23 mouse cellular contexts compared by ENCODE assay signal in the genomic region with DNA sequence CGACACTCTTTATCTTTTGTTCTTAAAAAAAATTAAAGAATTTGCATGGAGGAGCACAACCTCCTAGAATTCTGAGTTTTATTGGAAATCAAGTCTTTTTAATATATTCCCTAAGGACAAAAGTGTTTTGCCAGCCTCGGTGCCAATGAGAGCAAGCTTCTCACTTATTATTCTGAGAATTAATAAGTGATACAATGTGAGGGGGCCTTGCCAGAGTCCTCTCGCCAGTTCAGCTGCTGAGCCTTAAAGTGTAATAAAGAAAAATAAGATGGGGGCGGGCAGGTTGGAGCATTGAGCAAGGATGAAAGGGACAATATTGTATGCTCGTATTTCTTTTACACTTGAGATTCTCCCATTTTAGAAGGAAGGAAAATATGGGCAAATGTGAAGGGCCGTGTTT.
DNase-seq lines count a peak whose midpoint lies in the region; ATAC-seq and TF ChIP-seq lines count a peak whose summit lies in the region.
"Had no signal": no experiment of that assay in that cellular context is flagged by ENCODE, and none has a peak within 500 bp of the region (broad histone marks: within the 10 kb centered on the region; RNA-seq: fewer than 3 reads in every experiment).

No protein-coding gene starts in this region.

- no peaks in the 10 kb centered on the region for H3K27me3 ChIP-seq in forebrain, embryonic 10.5 days (ENCODE audit: poor library complexity, severe bottlenecking)
- no peaks in the 10 kb centered on the region for H3K27me3 ChIP-seq in forebrain, embryonic 13.5 days
- H3K27me3 ChIP-seq in forebrain, postnatal 0 days (ENCODE audit: insufficient read depth, low read length): no peaks in the 10 kb centered on the region
- H3K27me3 ChIP-seq in forebrain, embryonic 15.5 days: no peaks in the 10 kb centered on the region
- no peaks in the 10 kb centered on the region for H3K27me3 ChIP-seq in midbrain, embryonic 14.5 days (ENCODE audit: control insufficient read depth, insufficient read depth, low read length)
- H3K27me3 ChIP-seq in midbrain, postnatal 0 days (ENCODE audit: insufficient read depth, low read length): no peaks in the 10 kb centered on the region
- H3K27me3 ChIP-seq in embryonic facial prominence, embryonic 14.5 days (replicated peaks; ENCODE audit: control insufficient read depth, insufficient read depth, low read length): no peaks in the 10 kb centered on the region
- H3K27me3 ChIP-seq in kidney, embryonic 14.5 days (ENCODE audit: control insufficient read depth, insufficient read depth, low read length): no peaks in the 10 kb centered on the region
- H3K27me3 ChIP-seq: CH12.LX; hindbrain, embryonic 12.5 days; hindbrain, embryonic 15.5 days had no signal

- WGBS in forebrain, embryonic 10.5 days: 70% methylated on average over 6 of the region's 6 CpGs
- WGBS in forebrain, embryonic 13.5 days: 30% methylated on average over 6 of the region's 6 CpGs
- WGBS in forebrain, postnatal 0 days: 32% methylated on average over 6 of the region's 6 CpGs
- 28% methylated on average over 6 of the region's 6 CpGs for WGBS in forebrain, embryonic 15.5 days
- WGBS in midbrain, embryonic 14.5 days: 43% methylated on average over 6 of the region's 6 CpGs
- WGBS in midbrain, postnatal 0 days: 46% methylated on average over 6 of the region's 6 CpGs
- WGBS in embryonic facial prominence, embryonic 14.5 days: 42% methylated on average over 6 of the region's 6 CpGs
- 65% methylated on average over 6 of the region's 6 CpGs for WGBS in kidney, embryonic 14.5 days

- no peak for TF ChIP-seq CTCF in forebrain, postnatal 0 days (IDR thresholded peaks at IDR 0.05; ENCODE audit: low read depth)
- no peak for TF ChIP-seq CTCF in midbrain, postnatal 0 days (IDR thresholded peaks at IDR 0.05)

- no peak overlapping the region for H3K4me2 ChIP-seq in forebrain, embryonic 13.5 days
- H3K4me2 ChIP-seq in forebrain, postnatal 0 days (ENCODE audit: low read depth): no peak overlapping the region
- no peak overlapping the region for H3K4me2 ChIP-seq in forebrain, embryonic 15.5 days (replicated peaks)
- H3K4me2 ChIP-seq in midbrain, embryonic 14.5 days (ENCODE audit: low read length): no peak overlapping the region
- H3K4me2 ChIP-seq in midbrain, postnatal 0 days (ENCODE audit: low read depth, low read length, poor library complexity, severe bottlenecking): no peak overlapping the region
- no peak overlapping the region for H3K4me2 ChIP-seq in embryonic facial prominence, embryonic 14.5 days (ENCODE audit: low read depth, low read length)
- H3K4me2 ChIP-seq in kidney, embryonic 14.5 days (replicated peaks; ENCODE audit: low read depth, low read length): no peak overlapping the region
- H3K4me2 ChIP-seq: heart, embryonic 11.5 days; hindbrain, embryonic 12.5 days; hindbrain, embryonic 15.5 days had no signal

- ATAC-seq in forebrain, embryonic 13.5 days: no peak
- no peak; the same call in 1 of the 2 replicates for ATAC-seq in forebrain, postnatal 0 days
- ATAC-seq in forebrain, embryonic 15.5 days (replicated peaks): no peak
- ATAC-seq in midbrain, embryonic 14.5 days (ENCODE audit: low FRiP score, low TSS enrichment): no peak
- no peak for ATAC-seq in midbrain, postnatal 0 days (ENCODE audit: low FRiP score)
- no peak for ATAC-seq in embryonic facial prominence, embryonic 14.5 days (ENCODE audit: low read depth)
- no peak for ATAC-seq in kidney, embryonic 14.5 days (ENCODE audit: low FRiP score, low TSS enrichment)
- ATAC-seq: intestine, postnatal 0 days had no signal

- no peak overlapping the region for H3K9ac ChIP-seq in forebrain, embryonic 13.5 days
- no peak overlapping the region for H3K9ac ChIP-seq in forebrain, postnatal 0 days
- no peak overlapping the region for H3K9ac ChIP-seq in forebrain, embryonic 15.5 days (replicated peaks)
- H3K9ac ChIP-seq in midbrain, embryonic 14.5 days (replicated peaks; ENCODE audit: low read length): no peak overlapping the region
- no peak overlapping the region for H3K9ac ChIP-seq in midbrain, postnatal 0 days (replicated peaks; ENCODE audit: low read length, poor library complexity, severe bottlenecking)
- H3K9ac ChIP-seq in embryonic facial prominence, embryonic 14.5 days (ENCODE audit: low read depth, low read length): no peak overlapping the region
- H3K9ac ChIP-seq in kidney, embryonic 14.5 days (ENCODE audit: low read depth, low read length): no peak overlapping the region
- H3K9ac ChIP-seq: hindbrain, embryonic 12.5 days; hindbrain, embryonic 15.5 days had no signal

- no peak overlapping the region for H3K4me3 ChIP-seq in forebrain, embryonic 10.5 days
- H3K4me3 ChIP-seq in forebrain, embryonic 13.5 days: no peak overlapping the region
- H3K4me3 ChIP-seq in forebrain, postnatal 0 days (ENCODE audit: low read depth, low read length): no peak overlapping the region
- H3K4me3 ChIP-seq in forebrain, embryonic 15.5 days: no peak overlapping the region
- H3K4me3 ChIP-seq in midbrain, embryonic 14.5 days (replicated peaks; ENCODE audit: low read depth, low read length): no peak overlapping the region
- H3K4me3 ChIP-seq in midbrain, postnatal 0 days (ENCODE audit: low read depth, low read length): no peak overlapping the region
- no peak overlapping the region for H3K4me3 ChIP-seq in embryonic facial prominence, embryonic 14.5 days (ENCODE audit: low read depth, low read length)
- no peak overlapping the region for H3K4me3 ChIP-seq in kidney, embryonic 14.5 days (ENCODE audit: low read length)
- H3K4me3 ChIP-seq: hindbrain, embryonic 12.5 days; hindbrain, embryonic 15.5 days had no signal

- H3K27ac ChIP-seq in forebrain, embryonic 10.5 days: 0 out of 2 replicates have a peak overlapping the region, but pooled peaks have one; percentile 56
- H3K27ac ChIP-seq in forebrain, embryonic 13.5 days: no peak overlapping the region
- H3K27ac ChIP-seq in forebrain, postnatal 0 days (ENCODE audit: low read depth, low read length): no peak overlapping the region
- H3K27ac ChIP-seq in forebrain, embryonic 15.5 days (replicated peaks): no peak overlapping the region
- no peak overlapping the region for H3K27ac ChIP-seq in midbrain, embryonic 14.5 days (replicated peaks; ENCODE audit: low read depth, low read length)
- H3K27ac ChIP-seq in midbrain, postnatal 0 days (ENCODE audit: low read depth, low read length): no peak overlapping the region
- no peak overlapping the region for H3K27ac ChIP-seq in embryonic facial prominence, embryonic 14.5 days (replicated peaks; ENCODE audit: low read depth, low read length)
- no peak overlapping the region for H3K27ac ChIP-seq in kidney, embryonic 14.5 days (ENCODE audit: low read depth, low read length)
- H3K27ac ChIP-seq: hindbrain, embryonic 12.5 days; hindbrain, embryonic 15.5 days had no signal

- no peak for DNase-seq in forebrain, embryonic 10.5 days (ENCODE audit: extremely low spot score, low spot score)
- peak; percentile 5 for DNase-seq in forebrain, postnatal 0 days
- DNase-seq in midbrain, embryonic 14.5 days: peak; percentile 16
- no peak for DNase-seq in midbrain, postnatal 0 days (ENCODE audit: low spot score)
- peak; percentile 19 for DNase-seq in embryonic facial prominence, embryonic 14.5 days (ENCODE audit: low spot score)
- DNase-seq: adrenal gland, adult 2 months; adrenal gland, postnatal 14 days; B cell, adult 2 months; cerebellum, adult 11-12 months; cerebellum, adult 8-10 months; cerebellum, postnatal 10 days; cerebellum, postnatal 36 days; gastrocnemius, postnatal 25 days; kidney, adult 2 months had no signal

- no peaks in the 10 kb centered on the region for H3K36me3 ChIP-seq in forebrain, embryonic 10.5 days (replicated peaks)
- H3K36me3 ChIP-seq in forebrain, embryonic 13.5 days (ENCODE audit: poor library complexity, severe bottlenecking): no peaks in the 10 kb centered on the region
- no peaks in the 10 kb centered on the region for H3K36me3 ChIP-seq in forebrain, postnatal 0 days (ENCODE audit: insufficient read depth)
- no peaks in the 10 kb centered on the region for H3K36me3 ChIP-seq in forebrain, embryonic 15.5 days
- H3K36me3 ChIP-seq in midbrain, embryonic 14.5 days (ENCODE audit: control insufficient read depth, insufficient read depth, low read length): no peaks in the 10 kb centered on the region
- H3K36me3 ChIP-seq in midbrain, postnatal 0 days (ENCODE audit: insufficient read depth, low read length): no peaks in the 10 kb centered on the region
- no peaks in the 10 kb centered on the region for H3K36me3 ChIP-seq in embryonic facial prominence, embryonic 14.5 days (ENCODE audit: control insufficient read depth, insufficient read depth, low read length)
- H3K36me3 ChIP-seq in kidney, embryonic 14.5 days (ENCODE audit: control insufficient read depth, insufficient read depth, low read length): no peaks in the 10 kb centered on the region
- H3K36me3 ChIP-seq: G1E; hindbrain, embryonic 12.5 days; hindbrain, embryonic 15.5 days had no signal

- peaks cover 42% of the 10 kb centered on the region for H3K4me1 ChIP-seq in forebrain, embryonic 10.5 days
- peaks cover 25% of the 10 kb centered on the region for H3K4me1 ChIP-seq in forebrain, embryonic 13.5 days
- peaks cover 5% of the 10 kb centered on the region; the same call in 1 of the 2 replicates for H3K4me1 ChIP-seq in forebrain, postnatal 0 days (ENCODE audit: insufficient read depth)
- H3K4me1 ChIP-seq in forebrain, embryonic 15.5 days: peaks cover 23% of the 10 kb centered on the region
- peaks cover 12% of the 10 kb centered on the region for H3K4me1 ChIP-seq in midbrain, embryonic 14.5 days (ENCODE audit: control insufficient read depth, insufficient read depth, low read length)
- no peaks in the 10 kb centered on the region for H3K4me1 ChIP-seq in midbrain, postnatal 0 days (ENCODE audit: insufficient read depth, low read length)
- peaks cover 12% of the 10 kb centered on the region; the same call in 1 of the 2 replicates for H3K4me1 ChIP-seq in embryonic facial prominence, embryonic 14.5 days (ENCODE audit: control insufficient read depth, insufficient read depth, low read length)
- peaks cover 6% of the 10 kb centered on the region for H3K4me1 ChIP-seq in kidney, embryonic 14.5 days (ENCODE audit: control insufficient read depth, insufficient read depth, low read length)
- H3K4me1 ChIP-seq: hindbrain, embryonic 15.5 days had no signal

- H3K9me3 ChIP-seq in forebrain, embryonic 10.5 days: no peaks in the 10 kb centered on the region
- no peaks in the 10 kb centered on the region for H3K9me3 ChIP-seq in forebrain, embryonic 13.5 days (replicated peaks)
- no peaks in the 10 kb centered on the region for H3K9me3 ChIP-seq in forebrain, postnatal 0 days (ENCODE audit: low read length)
- no peaks in the 10 kb centered on the region for H3K9me3 ChIP-seq in forebrain, embryonic 15.5 days
- no peaks in the 10 kb centered on the region for H3K9me3 ChIP-seq in midbrain, embryonic 14.5 days (ENCODE audit: control insufficient read depth, low read length)
- no peaks in the 10 kb centered on the region for H3K9me3 ChIP-seq in midbrain, postnatal 0 days (ENCODE audit: low read length)
- no peaks in the 10 kb centered on the region for H3K9me3 ChIP-seq in embryonic facial prominence, embryonic 14.5 days (ENCODE audit: control insufficient read depth, low read length)
- H3K9me3 ChIP-seq in kidney, embryonic 14.5 days (ENCODE audit: control insufficient read depth, low read length): no peaks in the 10 kb centered on the region
- H3K9me3 ChIP-seq: G1E; hindbrain, embryonic 12.5 days; hindbrain, embryonic 15.5 days had no signal

Comparison
In these comparisons a context has a peak if more than half of its experiments do, and no peak if none do; other contexts are left out.
1. DNase-seq: peak in forebrain, postnatal 0 days (single experiment), midbrain, embryonic 14.5 days (single experiment) and embryonic facial prominence, embryonic 14.5 days (single experiment); none in forebrain, embryonic 10.5 days (single experiment) and midbrain, postnatal 0 days (single experiment).